Mouse (Mus musculus) testis, adult 10 weeks (tissue): Measurements from ENCODE around the gene Ankrd50. TPM values are rescaled to one million over a fixed set of nuclear protein-coding genes. Genes with fewer than 3 reads are reported as not detected.

Experiments used
- polyA plus RNA-seq: library from polyadenylated mRNA; stranded (reverse); fragments of 350-450 nt; fragmentation: Illumina TruSeq; extraction: RNeasy Lipid Tissue Mini Kit (QIAGEN cat#74804); gene quantifications from one replicate; pipeline ENCODE4 v1.2.3, GENCODE M21; 2014; ENCODE audit warnings: low read depth, low replicate concordance

Ankrd50 gene
- polyA plus RNA-seq: 11.1 TPM

GRCm38 (mm10) chr3:38484191-38485106, at the start of gene Ankrd50:
Gene Ankrd50, minus strand, starts transcription at chr3:38484844.

